Mouse (Mus musculus) embryonic facial prominence, embryonic 12.5 days (tissue): ENCODE results near the gene Me1. TPM values are rescaled to one million over a fixed set of nuclear protein-coding genes. Genes with fewer than 3 reads are reported as not detected.

Experiments
- ATAC-seq: fragments of 200-750 bp; cut with Nextera tagmentation; 2 replicates; pipeline ENCODE4 v1.8.0; 2017; ENCODE audit not compliant: insufficient number of reproducible peaks, insufficient read depth, low FRiP score, low TSS enrichment
- H3K27ac ChIP-seq: fragments of 300-500 bp; sonication (generic); 2 replicates; pipeline ENCODE4 v1.5.1; 2016; ENCODE audit warnings: mild to moderate bottlenecking
- H3K27me3 ChIP-seq: fragments of 300-500 bp; sonication (generic); 2 replicates; pipeline ENCODE4 v1.6.1; 2016; ENCODE audit warnings: mild to moderate bottlenecking, moderate library complexity
- H3K36me3 ChIP-seq: fragments of 300-500 bp; sonication (generic); 2 replicates; pipeline ENCODE4 v1.6.1; 2016; ENCODE audit warnings: mild to moderate bottlenecking
- H3K4me1 ChIP-seq: fragments of 300-500 bp; sonication (generic); 2 replicates; pipeline ENCODE4 v1.6.1; 2016
- H3K4me2 ChIP-seq: fragments of 300-500 bp; sonication (generic); replicated peaks from 2 replicates; pipeline ENCODE4 v1.6.1; 2016; ENCODE audit warnings: mild to moderate bottlenecking, moderate library complexity
- H3K4me3 ChIP-seq: fragments of 300-500 bp; sonication (generic); 2 replicates; pipeline ENCODE4 v1.5.1; 2016; ENCODE audit warnings: mild to moderate bottlenecking
- H3K9ac ChIP-seq: fragments of 300-500 bp; sonication (generic); 2 replicates; pipeline ENCODE4 v1.6.1; 2016; ENCODE audit warnings: mild to moderate bottlenecking, moderate library complexity
- H3K9me3 ChIP-seq: fragments of 300-500 bp; sonication (generic); 2 replicates; pipeline ENCODE4 v1.6.1; 2016; ENCODE audit warnings: mild to moderate bottlenecking, moderate library complexity
- WGBS: fragments of 180-500 bp; shearing (Covaris S2); methylation state at CpG from one replicate; pipeline ENCODE4 v1.1.7; 2016; 5-methylcytosine and 5-hydroxymethylcytosine counted together
- polyA plus RNA-seq: library from polyadenylated mRNA; unstranded; fragments of >200 nt; fragmentation: Nextera tagmentation; extraction: Ambion mirVana; gene quantifications from 2 replicates; pipeline ENCODE4 v1.2.1, GENCODE M21; 2016

Me1 gene
- polyA plus RNA-seq, 1 experiment from 2014 or later, result 17.8 TPM

- no peaks in the 10 kb centered on the region for H3K4me1 ChIP-seq
- H3K9ac ChIP-seq, result no peak overlapping the region
- ATAC-seq, result no peak
- H3K4me2 ChIP-seq, result no peak overlapping the region
- H3K27me3 ChIP-seq, result no peaks in the 10 kb centered on the region
- no peak overlapping the region for H3K27ac ChIP-seq
- H3K9me3 ChIP-seq, result no peaks in the 10 kb centered on the region
- no peaks in the 10 kb centered on the region for H3K36me3 ChIP-seq
- WGBS, result 89% methylated on average over 11 of the region's 11 CpGs
- H3K4me3 ChIP-seq, result no peak overlapping the region
Observed at GRCm38 (mm10) chr9:86587019-86587795, 108.5 kb downstream of the Me1 start.

GRCm38 (mm10) chr9:86583740-86584139 lies 112.0 kb downstream of the Me1 start:
- ATAC-seq, result no peak
- H3K4me1 ChIP-seq, result no peaks in the 10 kb centered on the region
- no peaks in the 10 kb centered on the region for H3K36me3 ChIP-seq
- H3K9me3 ChIP-seq, result no peaks in the 10 kb centered on the region
- H3K27ac ChIP-seq, result no peak overlapping the region
- no peaks in the 10 kb centered on the region for H3K27me3 ChIP-seq
- H3K4me3 ChIP-seq, result no peak overlapping the region
- 44% methylated on average over 3 of the region's 3 CpGs for WGBS
- no peak overlapping the region for H3K9ac ChIP-seq
- no peak overlapping the region for H3K4me2 ChIP-seq

GRCm38 (mm10) chr9:86579657-86580056 lies 116.1 kb downstream of the Me1 start:
- no peak for ATAC-seq
- Histone ChIP-seq H3K4me3 (no peak overlapping the region), H3K9me3 (no peaks in the 10 kb centered on the region), H3K27ac (no peak overlapping the region), H3K36me3 (no peaks in the 10 kb centered on the region), H3K27me3 (no peaks in the 10 kb centered on the region), H3K4me2 (no peak overlapping the region), H3K4me1 (no peaks in the 10 kb centered on the region), H3K9ac (no peak overlapping the region)
- 84% methylated on average over 10 of the region's 10 CpGs for WGBS

- ATAC-seq, result no peak
- Histone ChIP-seq H3K4me3 (no peak overlapping the region), H3K9me3 (no peaks in the 10 kb centered on the region), H3K27ac (no peak overlapping the region), H3K4me1 (peaks cover 13% of the 10 kb centered on the region; the same call in 1 of the 2 replicates), H3K4me2 (no peak overlapping the region), H3K27me3 (no peaks in the 10 kb centered on the region), H3K9ac (no peak overlapping the region), H3K36me3 (no peaks in the 10 kb centered on the region)
- WGBS, result 84% methylated on average over 6 of the region's 6 CpGs
Observed at GRCm38 (mm10) chr9:86575178-86575577, 120.6 kb downstream of the Me1 start.

- Histone ChIP-seq H3K9me3 (no peaks in the 10 kb centered on the region), H3K27me3 (no peaks in the 10 kb centered on the region), H3K4me2 (no peak overlapping the region), H3K4me3 (no peak overlapping the region), H3K4me1 (peaks cover 13% of the 10 kb centered on the region; the same call in 1 of the 2 replicates), H3K27ac (no peak overlapping the region), H3K36me3 (peaks cover 8% of the 10 kb centered on the region), H3K9ac (no peak overlapping the region)
- WGBS, result 76% methylated on average over 20 of the region's 20 CpGs
- no peak for ATAC-seq
Observed at GRCm38 (mm10) chr9:86573616-86574303, 122.0 kb downstream of the Me1 start.

- ATAC-seq, result no peak
- Histone ChIP-seq H3K4me1 (peaks cover 13% of the 10 kb centered on the region; the same call in 1 of the 2 replicates), H3K36me3 (peaks cover 10% of the 10 kb centered on the region), H3K27me3 (no peaks in the 10 kb centered on the region), H3K27ac (no peak overlapping the region), H3K4me3 (peak overlapping the region; percentile 73), H3K9ac (0 out of 2 replicates have a peak overlapping the region, but pooled peaks have one; percentile 55), H3K9me3 (no peaks in the 10 kb centered on the region), H3K4me2 (peak overlapping the region; percentile 97)
- WGBS, result 11% methylated on average over 13 of the region's 13 CpGs
Observed at GRCm38 (mm10) chr9:86572636-86573291, 123.0 kb downstream of the Me1 start.

- Histone ChIP-seq H3K9ac (peak overlapping the region; percentile 55), H3K27me3 (no peaks in the 10 kb centered on the region), H3K4me3 (peak overlapping the region; percentile 73), H3K36me3 (peaks cover 10% of the 10 kb centered on the region), H3K27ac (0 out of 2 replicates have a peak overlapping the region, but pooled peaks have one; percentile 52), H3K4me2 (peak overlapping the region; percentile 97), H3K9me3 (no peaks in the 10 kb centered on the region), H3K4me1 (peaks cover 13% of the 10 kb centered on the region; the same call in 1 of the 2 replicates)
- WGBS, result 1% methylated on average over 25 of the region's 25 CpGs
- peak; percentile 38; the same call in 1 of the 2 replicates for ATAC-seq
Observed at GRCm38 (mm10) chr9:86572196-86572595, 123.6 kb downstream of the Me1 start.

- WGBS, result 1% methylated on average over 59 of the region's 59 CpGs
- peak within 1 kb of the TSS; percentile 52; the same call in 1 of the 2 replicates for H3K27ac ChIP-seq
- no peaks in the 10 kb centered on the region for H3K27me3 ChIP-seq
- H3K9ac ChIP-seq, result peak within 1 kb of the TSS; percentile 79
- peaks cover 13% of the 10 kb centered on the region; the same call in 1 of the 2 replicates for H3K4me1 ChIP-seq
- H3K4me3 ChIP-seq, result peak within 1 kb of the TSS; percentile 73
- peaks cover 15% of the 10 kb centered on the region for H3K36me3 ChIP-seq
- ATAC-seq, result peak; percentile 97
- H3K9me3 ChIP-seq, result no peaks in the 10 kb centered on the region
- peak within 1 kb of the TSS; percentile 97 for H3K4me2 ChIP-seq
Observed at GRCm38 (mm10) chr9:86571540-86572135, 124.1 kb downstream of the Me1 start, which contains the start of the genes Pgm3 and Rwdd2a. Gene Pgm3 (minus strand): TSS chr9:86571842. Gene Rwdd2a (plus strand): TSS chr9:86571991.

GRCm38 (mm10) chr9:86570946-86571345 lies 124.8 kb downstream of the Me1 start:
- WGBS, result 16% methylated on average over 8 of the region's 8 CpGs
- Histone ChIP-seq H3K27ac (no peak overlapping the region), H3K9ac (no peak overlapping the region), H3K4me2 (peak overlapping the region; percentile 97), H3K36me3 (peaks cover 16% of the 10 kb centered on the region), H3K4me3 (peak overlapping the region; percentile 73), H3K9me3 (no peaks in the 10 kb centered on the region), H3K4me1 (peaks cover 13% of the 10 kb centered on the region; the same call in 1 of the 2 replicates), H3K27me3 (no peaks in the 10 kb centered on the region)
- no peak for ATAC-seq

GRCm38 (mm10) chr9:86570261-86570890 lies 125.4 kb downstream of the Me1 start:
- WGBS, result 80% methylated on average over 10 of the region's 10 CpGs
- Histone ChIP-seq H3K36me3 (peaks cover 19% of the 10 kb centered on the region), H3K9me3 (no peaks in the 10 kb centered on the region), H3K4me1 (peaks cover 13% of the 10 kb centered on the region; the same call in 1 of the 2 replicates), H3K4me3 (peak overlapping the region; percentile 73), H3K27ac (no peak overlapping the region), H3K4me2 (peak overlapping the region; percentile 97), H3K9ac (no peak overlapping the region), H3K27me3 (no peaks in the 10 kb centered on the region)
- ATAC-seq, result no peak
